Mouse (Mus musculus) intestine, embryonic 16.5 days (tissue): ENCODE measurements around the gene Cry2. TPM values are rescaled to one million over a fixed set of nuclear protein-coding genes. Genes with fewer than 3 reads are reported as not detected.

Experiments
- ATAC-seq: fragments of 200-750 bp; cut with Nextera tagmentation; 2 replicates; pipeline ENCODE4 v1.8.0; 2017; ENCODE audit warnings: moderate TSS enrichment, moderate library complexity
- H3K27ac ChIP-seq: fragments of 300-500 bp; sonication (generic); 2 replicates; pipeline ENCODE4 v1.5.1; 2014; ENCODE audit warnings: mild to moderate bottlenecking, low read length
- H3K27me3 ChIP-seq: fragments of 300-500 bp; sonication (generic); replicated peaks from 2 replicates; pipeline ENCODE4 v1.6.1; 2014; ENCODE audit warnings: low read length, control low read depth, mixed read lengths; ENCODE audit not compliant: control insufficient read depth, insufficient read depth
- H3K36me3 ChIP-seq: fragments of 300-500 bp; sonication (generic); 2 replicates; pipeline ENCODE4 v1.6.1; 2014; ENCODE audit warnings: low read length, control low read depth; ENCODE audit not compliant: control insufficient read depth, insufficient read depth
- H3K4me1 ChIP-seq: fragments of 300-500 bp; sonication (generic); 2 replicates; pipeline ENCODE4 v1.6.1; 2014; ENCODE audit warnings: low read length, control low read depth, mixed read lengths; ENCODE audit not compliant: control insufficient read depth, insufficient read depth
- H3K4me2 ChIP-seq: fragments of 300-500 bp; sonication (generic); 2 replicates; pipeline ENCODE4 v1.6.1; 2014; ENCODE audit warnings: low read depth, low read length, control low read depth
- H3K4me3 ChIP-seq: fragments of 300-500 bp; sonication (generic); 2 replicates; pipeline ENCODE4 v1.5.1; 2014; ENCODE audit warnings: mild to moderate bottlenecking, low read length
- H3K9ac ChIP-seq: fragments of 300-500 bp; sonication (generic); 2 replicates; pipeline ENCODE4 v1.6.1; 2014; ENCODE audit warnings: low read depth, low read length
- H3K9me3 ChIP-seq: fragments of 300-500 bp; sonication (generic); 2 replicates; pipeline ENCODE4 v1.6.1; 2016; ENCODE audit warnings: low read length, control low read depth; ENCODE audit not compliant: control insufficient read depth
- WGBS: fragments of 180-500 bp; shearing (Covaris S2); extraction: QIAGEN DNeasy Blood & Tissue Kit; methylation state at CpG from one replicate; pipeline ENCODE4 v1.1.7; 2014; 5-methylcytosine and 5-hydroxymethylcytosine counted together
- polyA plus RNA-seq: library from polyadenylated mRNA; unstranded; fragments of >200 nt; fragmentation: Nextera tagmentation; extraction: Ambion mirVana; gene quantifications from 2 replicates; pipeline ENCODE4 v1.2.1, GENCODE M21; 2015

Cry2 gene
- polyA plus RNA-seq, 1 experiment from 2014 or later, result 15.3 TPM

DNA sequence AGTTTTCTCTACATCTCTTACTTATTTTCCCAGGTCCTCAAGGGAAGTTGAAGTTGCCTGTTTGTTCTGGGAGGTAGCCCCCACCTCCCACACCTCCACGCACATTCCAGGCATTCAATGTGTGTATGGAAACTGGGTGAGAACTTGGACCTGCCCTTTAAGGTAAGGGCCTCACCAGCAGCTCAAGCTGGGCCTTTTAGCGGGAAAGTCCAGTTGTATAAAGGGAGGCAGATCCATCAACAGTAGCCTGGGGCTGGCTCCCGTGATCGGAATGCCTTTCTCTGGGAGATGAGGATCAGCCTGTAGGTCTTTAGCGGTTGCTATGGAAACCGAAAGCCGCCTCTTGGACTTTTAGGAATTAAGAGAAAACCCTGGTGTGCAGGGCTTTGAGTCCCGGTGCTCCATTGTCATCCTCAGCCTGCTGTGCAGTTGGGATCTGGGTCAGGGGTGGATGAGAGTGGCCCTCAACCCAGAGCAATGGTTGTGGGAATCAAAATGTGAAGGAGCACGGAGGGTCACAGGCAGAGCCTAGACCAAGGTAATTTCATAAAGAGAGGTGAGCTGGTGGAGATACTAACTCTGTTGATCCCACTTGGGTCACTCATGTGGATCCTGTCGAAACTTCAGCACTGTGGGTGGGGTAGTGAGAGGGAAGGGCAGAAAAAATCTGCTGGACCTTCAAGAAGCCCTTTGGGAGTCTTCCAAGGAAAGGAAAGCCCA is 61.7 kb downstream of the Cry2 start:
- WGBS, result 34% methylated on average over 10 of the region's 10 CpGs
- 0 out of 2 replicates have a peak, but pooled peaks cover under 1% of the 10 kb centered on the region for H3K36me3 ChIP-seq
- H3K27me3 ChIP-seq, result peaks cover 10% of the 10 kb centered on the region; the same call in 1 of the 2 replicates
- H3K27ac ChIP-seq, result peak overlapping the region; percentile 50
- H3K9ac ChIP-seq, result no peak overlapping the region
- peaks cover 44% of the 10 kb centered on the region for H3K4me1 ChIP-seq
- peak overlapping the region; percentile 88; the same call in 1 of the 2 replicates for H3K4me2 ChIP-seq
- no peaks in the 10 kb centered on the region for H3K9me3 ChIP-seq
- H3K4me3 ChIP-seq, result no peak overlapping the region
- ATAC-seq, result no peak

DNA sequence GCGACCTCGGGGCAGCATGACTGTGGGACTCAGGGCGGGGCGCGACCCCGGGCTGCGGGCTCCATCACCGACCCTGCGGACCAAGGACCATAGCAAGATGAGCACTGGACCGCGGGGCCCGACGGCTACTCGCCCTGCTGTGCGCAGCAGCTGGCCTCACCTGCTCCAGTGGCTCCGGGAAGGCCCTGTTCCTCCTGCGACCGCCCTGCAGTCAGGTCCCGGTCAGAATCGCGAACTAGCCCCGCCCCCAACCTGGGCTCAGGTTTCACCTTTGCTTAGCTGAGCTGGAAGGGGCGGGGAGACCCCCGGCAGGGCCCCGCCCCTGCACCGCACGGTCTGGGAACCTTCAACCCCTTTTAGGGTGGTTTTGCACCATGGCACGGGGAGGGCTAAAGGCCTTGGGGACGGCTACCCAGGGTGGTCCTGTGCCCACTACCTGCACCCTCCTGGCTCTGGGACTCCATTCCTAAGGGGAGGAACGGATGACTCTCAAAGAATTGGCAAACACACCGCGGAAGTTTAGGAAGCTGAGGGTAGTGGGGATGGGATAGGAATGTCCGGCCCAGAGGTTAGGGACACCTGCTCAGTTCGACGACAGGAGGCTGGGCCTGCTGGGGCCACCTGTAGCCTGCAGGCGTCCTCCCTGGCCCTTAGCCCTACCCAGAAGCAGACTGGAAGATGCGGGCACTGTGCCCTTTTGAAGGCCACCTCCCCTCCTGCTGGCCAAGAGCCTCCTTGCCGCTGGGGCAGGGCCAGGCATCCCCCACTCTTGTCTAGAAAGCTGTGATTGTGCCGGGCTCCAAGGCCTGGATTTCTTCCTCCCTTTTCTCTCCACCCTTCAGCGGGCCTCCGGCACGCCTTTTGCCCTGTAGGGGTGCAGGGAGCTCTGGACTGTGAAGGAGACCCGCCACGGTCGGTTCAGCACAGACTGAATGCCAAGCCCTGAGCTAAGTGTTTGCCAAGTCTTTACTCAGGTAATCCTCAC is 62.7 kb downstream of the Cry2 start:
- Histone ChIP-seq H3K36me3 (0 out of 2 replicates have a peak, but pooled peaks cover 5% of the 10 kb centered on the region), H3K4me2 (peak overlapping the region; percentile 88), H3K9ac (peak overlapping the region; percentile 77), H3K4me1 (peaks cover 40% of the 10 kb centered on the region), H3K9me3 (no peaks in the 10 kb centered on the region), H3K27ac (peak overlapping the region; percentile 50), H3K27me3 (peaks cover 10% of the 10 kb centered on the region; the same call in 1 of the 2 replicates), H3K4me3 (peak overlapping the region; percentile 60)
- peak; percentile 63 for ATAC-seq
- 2% methylated on average over 45 of the region's 45 CpGs for WGBS

DNA sequence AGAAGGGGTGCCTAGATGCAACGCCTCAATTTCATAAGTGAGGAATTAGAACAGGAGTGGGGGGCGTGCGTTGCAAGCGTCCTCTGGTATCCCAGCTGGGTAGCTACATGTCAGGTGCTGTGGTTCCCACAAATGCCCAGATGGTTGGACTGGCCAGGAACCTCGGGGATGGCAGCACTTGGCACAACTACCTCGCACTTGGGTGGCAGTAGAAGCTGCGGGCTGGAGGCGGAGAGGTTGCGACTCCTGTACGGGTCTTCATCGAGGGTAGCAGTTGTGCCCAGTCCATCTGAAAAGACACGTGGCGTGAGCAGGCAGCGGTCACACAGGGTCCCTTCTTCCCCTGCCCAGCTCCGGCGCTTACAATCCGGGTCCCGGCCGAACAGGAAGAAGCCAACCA is 63.5 kb downstream of the Cry2 start:
- H3K9me3 ChIP-seq, result no peaks in the 10 kb centered on the region
- H3K4me3 ChIP-seq, result peak overlapping the region; percentile 60
- peak overlapping the region; percentile 77 for H3K9ac ChIP-seq
- H3K4me2 ChIP-seq, result peak overlapping the region; percentile 88
- 13% methylated on average over 19 of the region's 19 CpGs for WGBS
- no peak for ATAC-seq
- H3K36me3 ChIP-seq, result 0 out of 2 replicates have a peak, but pooled peaks cover 5% of the 10 kb centered on the region
- H3K27me3 ChIP-seq, result peaks cover 10% of the 10 kb centered on the region; the same call in 1 of the 2 replicates
- peak overlapping the region; percentile 50; the same call in 1 of the 2 replicates for H3K27ac ChIP-seq
- peaks cover 36% of the 10 kb centered on the region for H3K4me1 ChIP-seq

DNA sequence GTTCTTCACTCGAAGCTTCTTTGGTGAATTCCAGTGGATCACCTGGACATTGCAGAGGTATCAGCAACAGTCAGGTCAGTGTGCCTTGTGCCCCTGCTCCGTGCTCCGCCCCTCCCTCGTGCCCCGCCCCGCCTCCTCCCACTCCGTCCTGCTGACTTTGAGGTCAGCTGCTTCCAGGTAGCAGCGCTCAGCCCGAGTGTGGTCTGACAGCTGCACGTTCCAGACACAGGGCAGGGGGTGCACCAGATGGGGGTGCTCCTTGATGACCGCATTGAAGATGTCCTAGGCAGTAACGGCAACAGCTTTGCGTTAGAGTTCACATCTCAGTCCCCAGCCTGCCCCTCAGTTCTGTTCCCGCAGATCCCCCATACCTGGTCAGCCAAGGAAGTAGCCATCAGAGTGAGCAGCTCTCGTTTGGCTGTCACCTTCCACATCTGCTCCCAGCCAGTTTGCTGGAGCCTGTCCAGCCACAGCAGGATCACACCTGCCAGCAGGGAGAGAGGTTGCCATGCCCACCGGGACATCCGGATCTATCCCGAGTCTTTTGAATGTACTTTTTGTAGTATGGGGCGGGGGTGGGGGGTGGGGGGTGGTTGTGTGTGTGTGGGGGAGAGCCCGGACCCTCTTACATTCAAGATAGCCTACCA is 66.3 kb downstream of the Cry2 start:
- WGBS, result 34% methylated on average over 20 of the region's 20 CpGs
- H3K27ac ChIP-seq, result no peak overlapping the region
- peaks cover 10% of the 10 kb centered on the region; the same call in 1 of the 2 replicates for H3K27me3 ChIP-seq
- peaks cover 21% of the 10 kb centered on the region for H3K4me1 ChIP-seq
- no peak overlapping the region for H3K4me2 ChIP-seq
- no peaks in the 10 kb centered on the region for H3K9me3 ChIP-seq
- ATAC-seq, result no peak
- H3K9ac ChIP-seq, result no peak overlapping the region
- 0 out of 2 replicates have a peak, but pooled peaks cover 5% of the 10 kb centered on the region for H3K36me3 ChIP-seq
- H3K4me3 ChIP-seq, result no peak overlapping the region

DNA sequence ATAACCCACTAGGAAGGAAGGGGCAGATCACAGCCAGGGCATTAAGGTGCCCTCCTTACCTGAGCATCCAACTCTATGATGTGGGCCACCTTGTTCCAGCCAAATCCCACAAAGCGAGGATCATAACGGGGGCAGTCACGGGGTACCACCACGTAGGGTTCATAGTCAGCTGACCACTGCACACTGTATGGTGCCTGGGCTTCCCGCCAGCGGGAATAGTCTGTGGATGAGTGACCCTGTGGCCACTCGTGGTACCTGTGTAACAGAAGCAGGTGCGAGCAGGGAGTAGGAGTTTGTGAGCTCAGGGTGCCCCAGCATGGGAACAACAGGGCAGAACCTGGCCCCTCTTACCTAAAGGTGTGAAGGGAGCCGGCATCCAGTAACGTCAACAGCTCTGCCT is 68.3 kb downstream of the Cry2 start:
- Histone ChIP-seq H3K9ac (no peak overlapping the region), H3K4me3 (no peak overlapping the region), H3K4me1 (peaks cover 4% of the 10 kb centered on the region), H3K36me3 (0 out of 2 replicates have a peak, but pooled peaks cover 5% of the 10 kb centered on the region), H3K27me3 (peaks cover 5% of the 10 kb centered on the region; the same call in 1 of the 2 replicates), H3K27ac (no peak overlapping the region), H3K9me3 (no peaks in the 10 kb centered on the region), H3K4me2 (no peak overlapping the region)
- 87% methylated on average over 10 of the region's 10 CpGs for WGBS
- ATAC-seq, result no peak

DNA sequence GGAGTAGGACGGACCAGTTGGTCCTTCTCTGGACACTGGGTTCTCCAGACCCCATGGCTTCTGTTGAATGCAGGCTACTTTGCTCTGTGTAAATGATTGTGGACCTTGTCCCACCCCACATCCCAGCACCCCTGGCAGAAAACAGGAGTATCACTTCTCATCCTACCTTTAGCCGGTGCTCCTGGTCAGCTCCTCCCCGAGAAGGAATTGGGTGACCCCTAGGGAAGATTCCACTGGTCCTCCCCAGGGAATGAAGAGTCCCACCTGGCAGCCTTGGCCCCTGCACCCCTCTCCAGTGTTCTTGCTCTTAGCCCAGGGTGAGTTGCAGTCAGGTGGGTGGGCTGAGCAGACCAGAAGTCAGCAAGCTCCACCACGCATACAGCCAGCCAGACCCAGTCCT is 69.8 kb downstream of the Cry2 start:
- Histone ChIP-seq H3K36me3 (peaks cover 13% of the 10 kb centered on the region; the same call in 1 of the 2 replicates), H3K9ac (no peak overlapping the region), H3K27ac (no peak overlapping the region), H3K4me1 (0 out of 2 replicates have a peak, but pooled peaks cover 4% of the 10 kb centered on the region), H3K9me3 (no peaks in the 10 kb centered on the region), H3K27me3 (no peaks in the 10 kb centered on the region), H3K4me2 (no peak overlapping the region), H3K4me3 (no peak overlapping the region)
- 91% methylated on average over 4 of the region's 4 CpGs for WGBS
- ATAC-seq, result no peak

DNA sequence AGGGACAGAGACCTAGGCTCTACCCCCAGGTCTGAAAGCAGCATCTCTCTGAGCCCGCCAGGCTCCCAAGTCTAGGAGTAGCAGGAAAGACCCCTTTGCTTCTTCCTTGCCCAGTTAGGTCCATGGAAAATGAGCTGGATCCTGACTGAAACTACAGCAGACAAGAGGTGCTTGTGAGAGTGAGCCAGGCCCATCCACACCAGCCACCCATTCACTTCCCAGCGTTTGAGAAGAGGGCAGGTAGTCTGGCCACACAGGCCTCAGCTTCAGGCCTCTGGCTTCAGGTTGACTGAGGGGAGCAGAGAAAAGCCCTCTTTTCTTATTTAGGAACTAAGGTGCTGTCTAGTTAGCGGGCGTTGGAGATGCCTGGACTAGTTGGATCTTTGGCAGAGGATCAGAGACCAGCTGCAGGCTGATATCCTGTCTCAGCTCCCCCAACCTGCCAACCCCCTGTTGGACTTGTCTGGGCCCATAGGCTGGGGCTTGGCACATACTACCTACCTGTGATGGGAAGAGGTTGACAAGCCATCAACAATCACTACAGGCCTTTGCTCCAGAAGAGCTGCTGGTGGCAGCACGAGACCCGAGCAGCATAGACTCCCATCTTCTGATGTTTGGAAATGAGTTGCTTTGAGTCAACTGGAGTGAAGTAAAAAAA is 71.1 kb downstream of the Cry2 start:
- no peak overlapping the region for H3K27ac ChIP-seq
- WGBS, result 94% methylated on average over 6 of the region's 6 CpGs
- H3K9me3 ChIP-seq, result no peaks in the 10 kb centered on the region
- no peak for ATAC-seq
- H3K4me2 ChIP-seq, result no peak overlapping the region
- H3K27me3 ChIP-seq, result no peaks in the 10 kb centered on the region
- H3K36me3 ChIP-seq, result peaks cover 17% of the 10 kb centered on the region; the same call in 1 of the 2 replicates
- no peak overlapping the region for H3K4me3 ChIP-seq
- 0 out of 2 replicates have a peak, but pooled peaks cover 4% of the 10 kb centered on the region for H3K4me1 ChIP-seq
- H3K9ac ChIP-seq, result no peak overlapping the region

DNA sequence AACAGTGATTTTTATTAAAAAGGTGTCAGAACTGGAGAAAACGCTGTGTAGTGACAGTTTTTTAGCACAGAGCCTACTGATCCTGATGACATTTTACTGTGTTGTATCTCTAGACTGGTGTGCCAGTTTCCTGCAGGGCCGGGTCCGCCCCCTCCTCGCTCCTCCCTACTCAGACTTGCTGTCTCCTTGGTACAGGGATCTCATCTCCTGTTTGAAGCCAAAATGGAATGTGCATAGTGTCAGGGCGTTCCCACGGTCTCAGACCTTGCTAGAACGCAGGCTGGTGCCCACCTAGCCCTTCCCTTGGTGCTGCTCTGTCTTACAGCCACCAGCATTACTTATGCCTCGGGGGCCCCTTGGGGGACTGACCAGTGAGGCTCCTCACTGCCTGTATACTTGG is 72.0 kb downstream of the Cry2 start:
- 0 out of 2 replicates have a peak, but pooled peaks cover 4% of the 10 kb centered on the region for H3K4me1 ChIP-seq
- no peak overlapping the region for H3K4me2 ChIP-seq
- H3K36me3 ChIP-seq, result peaks cover 16% of the 10 kb centered on the region; the same call in 1 of the 2 replicates
- no peaks in the 10 kb centered on the region for H3K9me3 ChIP-seq
- H3K9ac ChIP-seq, result no peak overlapping the region
- H3K27me3 ChIP-seq, result no peaks in the 10 kb centered on the region
- H3K27ac ChIP-seq, result no peak overlapping the region
- H3K4me3 ChIP-seq, result no peak overlapping the region
- 90% methylated on average over 8 of the region's 8 CpGs for WGBS
- ATAC-seq, result no peak
